Mouse (Mus musculus) liver, embryonic 14.5 days (tissue): Measurements from ENCODE around the gene Elmo1. TPM values are rescaled to one million over a fixed set of nuclear protein-coding genes. Genes with fewer than 3 reads are reported as not detected.

Source experiments
- ATAC-seq: fragments of 200-750 bp; cut with Nextera tagmentation; 2 replicates; pipeline ENCODE4 v1.8.0; 2017; ENCODE audit warnings: moderate number of reproducible peaks, mild to moderate bottlenecking, moderate library complexity; ENCODE audit not compliant: insufficient read depth
- DNase-seq, 3 experiments: peaks; one replicate each; pipeline ENCODE4 v3.0.0-alpha.2; 2012 to 2013; ENCODE audit warnings: low read depth in 3 of 3, low spot score in 3 of 3
- H3K27ac ChIP-seq: fragments of 300-500 bp; sonication (generic); 2 replicates; pipeline ENCODE4 v1.5.1; 2014; ENCODE audit warnings: moderate library complexity, mild to moderate bottlenecking, control low read depth, inconsistent platforms
- H3K27me3 ChIP-seq: fragments of 300-500 bp; sonication (generic); 2 replicates; pipeline ENCODE4 v1.6.1; 2014; ENCODE audit warnings: mild to moderate bottlenecking, low read length, moderate library complexity; ENCODE audit not compliant: control insufficient read depth, insufficient read depth
- H3K36me3 ChIP-seq: fragments of 300-500 bp; sonication (generic); replicated peaks from 2 replicates; pipeline ENCODE4 v1.6.1; 2014; ENCODE audit warnings: low read depth; ENCODE audit not compliant: control insufficient read depth, insufficient read depth
- H3K4me1 ChIP-seq, 2 experiments: fragments of 200-500 bp in 1 of 2; fragments of 300-500 bp in 1 of 2; sonication (generic) in 1 of 2; replicated peaks; 2 replicates each; pipeline ENCODE4 v1.6.1; 2012 to 2014; ENCODE audit warnings: antibody characterized with exemption in 1 of 2, inconsistent platforms in 1 of 2, low read length in 1 of 2; ENCODE audit not compliant: control insufficient read depth in 2 of 2, insufficient read depth in 2 of 2
- H3K4me2 ChIP-seq: fragments of 300-500 bp; sonication (generic); 2 replicates; pipeline ENCODE4 v1.6.1; 2014; ENCODE audit warnings: low read depth, mild to moderate bottlenecking, control low read depth, moderate library complexity
- H3K4me3 ChIP-seq, 2 experiments: fragments of 200-500 bp in 1 of 2; fragments of 300-500 bp in 1 of 2; sonication (generic) in 1 of 2; 2 replicates each; pipeline ENCODE4 v1.5.1; 2012 to 2014; ENCODE audit warnings: low read depth in 2 of 2, low read length in 2 of 2, mild to moderate bottlenecking in 2 of 2, control low read depth in 1 of 2, inconsistent platforms in 1 of 2, moderate library complexity in 1 of 2; ENCODE audit not compliant: insufficient read depth in 1 of 2
- H3K9ac ChIP-seq: fragments of 300-500 bp; sonication (generic); replicated peaks from 2 replicates; pipeline ENCODE4 v1.6.1; 2014; ENCODE audit warnings: mild to moderate bottlenecking, control low read depth, moderate library complexity
- H3K9me3 ChIP-seq: fragments of 300-500 bp; sonication (generic); 2 replicates; pipeline ENCODE4 v1.6.1; 2016; ENCODE audit warnings: low read length, mixed read lengths; ENCODE audit not compliant: control insufficient read depth
- CTCF ChIP-seq: IDR thresholded peaks from 2 replicates; pipeline ENCODE4 v1.5.1; 2016; ENCODE audit warnings: antibody characterized with exemption, low read depth, control low read depth
- EP300 ChIP-seq: IDR thresholded peaks from 2 replicates; pipeline ENCODE4 v1.6.1; 2016; ENCODE audit warnings: antibody characterized with exemption, low read depth
- WGBS: fragments of 180-500 bp; shearing (Covaris S2); extraction: QIAGEN DNeasy Blood & Tissue Kit; methylation state at CpG from one replicate; pipeline ENCODE4 v1.1.7; 2014; ENCODE audit not compliant: insufficient replicate concordance; 5-methylcytosine and 5-hydroxymethylcytosine counted together
- polyA plus RNA-seq, 2 experiments: library from polyadenylated mRNA; depleted of rRNA in 1 of 2; stranded (reverse) in 1 of 2; unstranded in 1 of 2; fragments of >200 nt; fragmentation: Nextera tagmentation in 1 of 2; extraction: Ambion mirVana in 1 of 2; gene quantifications; 2 replicates each; pipeline versions ENCODE4 v1.2.1 to v1.2.3; 2012 to 2014

The Elmo1 gene
- polyA plus RNA-seq, 2 experiments: 3.0 to 3.9 TPM

DNA sequence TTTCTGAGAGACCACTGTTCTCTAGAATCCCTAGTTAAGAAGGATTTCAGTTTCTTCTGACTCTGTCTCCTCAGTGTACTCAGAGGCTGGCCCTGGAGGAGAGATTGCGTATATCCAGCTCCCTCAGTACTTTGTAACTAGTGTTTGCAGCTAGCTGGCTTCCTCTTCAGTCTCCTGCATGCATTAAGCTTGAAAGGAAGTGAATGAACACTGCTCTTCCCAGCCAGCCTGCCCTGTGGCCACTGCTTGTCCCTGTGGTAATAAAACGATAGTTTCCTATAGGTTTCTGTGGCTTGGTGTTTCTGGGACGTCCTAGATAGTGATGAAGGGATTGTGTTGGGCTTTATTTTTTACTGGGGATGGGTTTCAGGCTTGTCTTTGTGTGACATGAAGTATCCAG, 148.3 kb downstream of the Elmo1 start:
- no peaks in the 10 kb centered on the region for H3K36me3 ChIP-seq
- WGBS: 46% methylated on average over 3 of the region's 3 CpGs

DNA sequence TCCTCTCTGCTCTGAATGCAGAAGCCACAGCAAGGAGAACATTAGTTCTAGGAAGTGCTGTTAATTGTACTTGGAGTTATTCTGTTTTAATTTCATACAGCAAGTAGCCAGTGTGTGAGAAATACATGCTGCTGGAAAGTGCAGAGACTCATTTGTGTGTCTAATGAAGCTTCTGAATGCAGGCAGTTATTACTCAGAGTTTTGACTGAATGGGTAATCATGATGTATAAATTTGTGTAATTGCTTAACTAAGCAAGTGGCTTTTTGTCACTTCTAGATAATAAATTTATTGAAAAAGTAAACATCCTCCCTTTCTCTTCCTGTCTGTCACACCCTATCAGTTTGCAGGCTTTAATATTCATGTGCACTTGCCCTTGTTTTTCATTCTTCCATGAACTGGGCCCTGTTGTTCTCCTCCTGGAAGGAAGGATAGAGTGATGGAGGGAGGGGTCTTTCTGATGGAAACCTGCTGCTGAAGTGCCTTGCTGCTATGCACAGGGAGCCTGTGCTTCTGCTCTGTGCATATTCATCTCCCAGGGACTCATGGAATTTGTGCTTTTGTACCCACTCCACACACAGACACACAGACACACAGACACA, 159.8 kb downstream of the Elmo1 start:
- no peak overlapping the region for H3K4me3 ChIP-seq
- DNase-seq (no peak), ATAC-seq (no peak)
- TF ChIP-seq EP300 (no peak), CTCF (no peak)
- H3K36me3 ChIP-seq: no peaks in the 10 kb centered on the region
- H3K27me3 ChIP-seq: no peaks in the 10 kb centered on the region
- H3K4me2 ChIP-seq: no peak overlapping the region
- H3K9ac ChIP-seq: no peak overlapping the region
- H3K9me3 ChIP-seq: no peaks in the 10 kb centered on the region
- H3K27ac ChIP-seq: no peak overlapping the region
- no peaks in the 10 kb centered on the region for H3K4me1 ChIP-seq

More for the DNA sequence above, 148.3 kb downstream of the Elmo1 start:
- DNase-seq: no peak
- Histone ChIP-seq H3K27me3 (no peaks in the 10 kb centered on the region), H3K9ac (no peak overlapping the region), H3K9me3 (no peaks in the 10 kb centered on the region), H3K4me1 (no peaks in the 10 kb centered on the region), H3K4me2 (no peak overlapping the region), H3K4me3 (no peak overlapping the region), H3K27ac (no peak overlapping the region)
- no peak for TF ChIP-seq CTCF
- no peak for TF ChIP-seq EP300
- no peak for ATAC-seq

DNA sequence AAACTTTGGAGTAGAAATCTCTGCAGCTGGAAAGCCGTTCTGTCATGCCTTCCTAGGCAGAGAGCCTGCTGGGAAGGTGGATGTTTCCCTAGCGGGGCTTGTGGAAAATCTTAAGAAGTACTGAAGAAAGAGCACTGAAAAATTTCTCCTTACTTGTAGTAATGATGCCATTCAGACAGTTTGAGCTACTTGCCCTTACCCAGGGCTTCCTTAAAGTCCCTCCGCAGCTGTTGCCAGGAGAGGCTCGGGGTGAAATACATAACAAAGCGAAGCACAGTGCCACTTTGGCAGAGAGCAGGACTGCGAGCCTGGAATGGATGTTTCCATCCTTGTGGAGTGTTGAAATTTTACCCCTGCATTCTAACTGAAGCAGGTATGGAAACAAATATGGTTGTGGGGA, 164.5 kb downstream of the Elmo1 start:
- Histone ChIP-seq H3K36me3 (no peaks in the 10 kb centered on the region), H3K9ac (no peak overlapping the region), H3K4me1 (no peaks in the 10 kb centered on the region), H3K4me2 (no peak overlapping the region), H3K27ac (no peak overlapping the region), H3K4me3 (no peak overlapping the region), H3K9me3 (no peaks in the 10 kb centered on the region), H3K27me3 (no peaks in the 10 kb centered on the region)
- 67% methylated on average over 6 of the region's 6 CpGs for WGBS
- DNase-seq: no peak
- no peak for ATAC-seq
- TF ChIP-seq EP300 (no peak), CTCF (no peak)

DNA sequence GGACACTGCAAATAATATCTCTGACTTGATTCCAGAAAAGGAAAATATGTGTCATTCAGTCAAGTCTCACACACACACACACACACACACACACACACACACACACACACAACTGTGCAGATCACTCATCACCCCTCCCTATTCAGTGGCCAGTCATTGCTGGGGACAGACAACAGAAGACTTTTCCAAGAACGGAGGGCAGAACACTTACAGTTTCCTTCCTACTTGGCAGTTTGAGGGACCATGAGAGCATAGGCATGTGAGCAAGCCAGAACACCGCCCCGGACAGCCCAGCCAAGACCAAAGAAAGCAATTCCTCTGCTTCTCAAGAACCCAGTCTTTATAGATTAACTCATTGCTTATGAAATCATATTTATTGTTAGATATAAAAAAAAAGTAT, 165.0 kb downstream of the Elmo1 start:
- no peak for TF ChIP-seq EP300
- TF ChIP-seq CTCF: no peak
- H3K36me3 ChIP-seq: no peaks in the 10 kb centered on the region
- no peak overlapping the region for H3K27ac ChIP-seq
- no peaks in the 10 kb centered on the region for H3K9me3 ChIP-seq
- DNase-seq: no peak
- no peaks in the 10 kb centered on the region for H3K27me3 ChIP-seq
- no peaks in the 10 kb centered on the region for H3K4me1 ChIP-seq
- H3K4me2 ChIP-seq: no peak overlapping the region
- WGBS: 70% methylated on average over 3 of the region's 3 CpGs
- H3K9ac ChIP-seq: no peak overlapping the region
- H3K4me3 ChIP-seq: no peak overlapping the region
- no peak for ATAC-seq

DNA sequence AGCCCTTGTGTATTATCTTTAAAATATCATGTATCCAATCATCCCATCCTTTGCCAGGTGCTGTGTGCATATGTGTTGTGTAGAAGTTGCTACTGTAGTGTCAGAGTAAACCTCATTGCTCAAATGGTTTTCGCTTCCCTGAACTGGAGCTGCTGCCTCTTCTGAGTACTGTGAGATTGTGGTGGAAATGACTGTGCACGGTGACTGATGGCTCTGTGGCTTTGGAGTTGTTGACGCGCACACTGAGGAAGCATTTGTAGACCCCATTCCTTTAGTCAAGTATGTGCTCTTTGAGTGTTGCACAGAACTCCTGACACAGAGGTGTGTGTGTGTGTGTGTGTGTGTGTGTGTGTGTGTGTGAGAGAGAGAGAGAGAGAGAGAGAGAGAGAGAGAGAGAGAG, 166.2 kb downstream of the Elmo1 start:
- DNase-seq (no peak), ATAC-seq (no peak)
- WGBS: 48% methylated on average over 4 of the region's 4 CpGs
- TF ChIP-seq EP300 (no peak), CTCF (no peak)
- Histone ChIP-seq H3K4me2 (no peak overlapping the region), H3K9me3 (no peaks in the 10 kb centered on the region), H3K36me3 (no peaks in the 10 kb centered on the region), H3K4me1 (no peaks in the 10 kb centered on the region), H3K4me3 (no peak overlapping the region), H3K9ac (no peak overlapping the region), H3K27ac (no peak overlapping the region), H3K27me3 (no peaks in the 10 kb centered on the region)
